Mouse (Mus musculus) neural tube, embryonic 12.5 days (tissue): ENCODE measurements around the gene Brca1. TPM values are rescaled to one million over a fixed set of nuclear protein-coding genes. Genes with fewer than 3 reads are reported as not detected.
"Not testable (repeated sequence)": the region's sequence is repeated elsewhere in the genome, so short reads cannot be mapped to it uniquely, and the experiment has no call there.

ENCODE experiments used
- ATAC-seq: fragments of 200-750 bp; cut with Nextera tagmentation; 2 replicates; pipeline ENCODE4 v1.8.0; 2017; ENCODE audit warnings: low read depth, mild to moderate bottlenecking, moderate TSS enrichment, moderate library complexity; ENCODE audit not compliant: low FRiP score
- H3K27ac ChIP-seq: fragments of 300-500 bp; sonication (generic); 2 replicates; pipeline ENCODE4 v1.5.1; 2016
- H3K27me3 ChIP-seq: fragments of 300-500 bp; sonication (generic); replicated peaks from 2 replicates; pipeline ENCODE4 v1.6.1; 2016; ENCODE audit warnings: mild to moderate bottlenecking
- H3K36me3 ChIP-seq: fragments of 300-500 bp; sonication (generic); 2 replicates; pipeline ENCODE4 v1.6.1; 2016; ENCODE audit warnings: mild to moderate bottlenecking
- H3K4me1 ChIP-seq: fragments of 300-500 bp; sonication (generic); 2 replicates; pipeline ENCODE4 v1.6.1; 2016
- H3K4me2 ChIP-seq: fragments of 300-500 bp; sonication (generic); replicated peaks from 2 replicates; pipeline ENCODE4 v1.6.1; 2016; ENCODE audit warnings: mild to moderate bottlenecking
- H3K4me3 ChIP-seq: fragments of 300-500 bp; sonication (generic); 2 replicates; pipeline ENCODE4 v1.5.1; 2016
- H3K9ac ChIP-seq: fragments of 300-500 bp; sonication (generic); 2 replicates; pipeline ENCODE4 v1.6.1; 2016; ENCODE audit warnings: mild to moderate bottlenecking
- H3K9me3 ChIP-seq: fragments of 300-500 bp; sonication (generic); 2 replicates; pipeline ENCODE4 v1.6.1; 2016; ENCODE audit warnings: mild to moderate bottlenecking
- WGBS: fragments of 180-500 bp; shearing (Covaris S2); methylation state at CpG from one replicate; pipeline ENCODE4 v1.1.7; 2016; 5-methylcytosine and 5-hydroxymethylcytosine counted together
- polyA plus RNA-seq: library from polyadenylated mRNA; unstranded; fragments of >200 nt; fragmentation: Nextera tagmentation; extraction: Ambion mirVana; gene quantifications from 2 replicates; pipeline ENCODE4 v1.2.1, GENCODE M21; 2016

Brca1 gene
- polyA plus RNA-seq, 1 experiment from 2014 or later, result 10.0 TPM

DNA sequence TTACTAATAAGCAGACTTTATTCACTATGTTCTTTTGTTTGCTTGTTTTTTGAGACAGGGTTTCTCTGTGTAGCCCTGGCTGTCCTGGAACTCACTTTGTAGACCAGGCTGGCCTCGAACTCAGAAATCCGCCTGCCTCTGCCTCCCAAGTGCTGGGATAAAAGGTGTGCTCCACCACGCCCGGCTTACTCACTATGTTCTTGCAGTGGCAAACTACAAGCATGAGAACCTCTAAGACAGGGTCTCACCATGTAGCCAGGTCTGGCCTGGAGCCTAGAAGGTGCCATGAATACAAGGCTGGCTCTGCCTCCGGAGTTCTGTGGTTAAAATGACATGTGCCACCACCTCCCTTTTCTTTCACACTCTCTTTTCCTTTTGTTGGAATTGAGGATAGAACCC, 85.2 kb downstream of the Brca1 start:
- peak overlapping the region; percentile 90 for H3K4me2 ChIP-seq
- H3K9me3 ChIP-seq, H3K27me3 ChIP-seq, H3K27ac ChIP-seq, H3K9ac ChIP-seq, ATAC-seq: not testable (repeated sequence)
- peaks cover 23% of the 10 kb centered on the region for H3K36me3 ChIP-seq
- H3K4me3 ChIP-seq, result peak overlapping the region; percentile 85
- H3K4me1 ChIP-seq, result peaks cover 62% of the 10 kb centered on the region
- WGBS, result 68% methylated on average over 5 of the region's 5 CpGs

DNA sequence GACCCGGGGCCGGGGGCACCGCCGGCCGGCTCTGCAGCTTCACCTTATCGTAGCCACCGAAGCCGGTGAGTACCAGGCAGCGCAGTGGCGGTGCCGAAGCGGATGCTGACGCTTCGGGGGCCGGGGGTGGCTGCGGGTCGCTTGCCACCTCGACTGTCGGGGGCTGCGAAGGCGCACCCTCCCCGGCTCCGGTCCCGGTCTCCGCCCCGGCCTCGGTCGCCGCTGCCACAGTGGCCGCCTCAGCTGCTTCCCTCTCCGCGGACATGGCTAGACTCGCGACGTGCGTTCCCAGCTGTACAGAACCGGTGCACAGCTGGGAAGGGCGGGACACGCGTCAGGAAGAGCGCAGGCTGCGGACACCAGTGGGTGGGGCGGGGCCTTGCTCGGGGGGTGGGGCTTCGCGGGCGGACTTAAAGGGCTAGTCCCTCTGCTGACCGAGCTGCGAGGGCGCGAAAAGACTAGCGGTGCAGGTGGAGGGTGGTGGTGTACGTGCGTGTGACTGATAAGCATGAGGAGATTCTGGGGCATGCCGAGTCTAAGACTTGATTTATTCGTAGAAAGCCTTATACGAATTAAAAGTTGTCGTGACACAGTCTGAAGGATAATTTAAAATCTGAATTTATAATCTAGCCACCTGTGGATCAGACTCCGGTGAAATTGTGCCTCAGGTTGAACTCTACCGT, 85.7 kb downstream of the Brca1 start, which contains the start of gene Vat1:
TSS of gene Vat1 (minus strand) at position 362 of the 683 bp plus-strand sequence.
- H3K4me2 ChIP-seq, result peak within 1 kb of the TSS; percentile 90
- H3K27ac ChIP-seq, result peak within 1 kb of the TSS; percentile 66
- H3K36me3 ChIP-seq, result peaks cover 23% of the 10 kb centered on the region
- H3K9me3 ChIP-seq, result no peaks in the 10 kb centered on the region
- peaks cover 57% of the 10 kb centered on the region for H3K4me1 ChIP-seq
- H3K27me3 ChIP-seq, result no peaks in the 10 kb centered on the region
- 2% methylated on average over 60 of the region's 60 CpGs for WGBS
- H3K9ac ChIP-seq, result peak within 1 kb of the TSS; percentile 78
- H3K4me3 ChIP-seq, result peak within 1 kb of the TSS; percentile 85
- ATAC-seq, result peak; percentile 60; the same call in 1 of the 2 replicates

DNA sequence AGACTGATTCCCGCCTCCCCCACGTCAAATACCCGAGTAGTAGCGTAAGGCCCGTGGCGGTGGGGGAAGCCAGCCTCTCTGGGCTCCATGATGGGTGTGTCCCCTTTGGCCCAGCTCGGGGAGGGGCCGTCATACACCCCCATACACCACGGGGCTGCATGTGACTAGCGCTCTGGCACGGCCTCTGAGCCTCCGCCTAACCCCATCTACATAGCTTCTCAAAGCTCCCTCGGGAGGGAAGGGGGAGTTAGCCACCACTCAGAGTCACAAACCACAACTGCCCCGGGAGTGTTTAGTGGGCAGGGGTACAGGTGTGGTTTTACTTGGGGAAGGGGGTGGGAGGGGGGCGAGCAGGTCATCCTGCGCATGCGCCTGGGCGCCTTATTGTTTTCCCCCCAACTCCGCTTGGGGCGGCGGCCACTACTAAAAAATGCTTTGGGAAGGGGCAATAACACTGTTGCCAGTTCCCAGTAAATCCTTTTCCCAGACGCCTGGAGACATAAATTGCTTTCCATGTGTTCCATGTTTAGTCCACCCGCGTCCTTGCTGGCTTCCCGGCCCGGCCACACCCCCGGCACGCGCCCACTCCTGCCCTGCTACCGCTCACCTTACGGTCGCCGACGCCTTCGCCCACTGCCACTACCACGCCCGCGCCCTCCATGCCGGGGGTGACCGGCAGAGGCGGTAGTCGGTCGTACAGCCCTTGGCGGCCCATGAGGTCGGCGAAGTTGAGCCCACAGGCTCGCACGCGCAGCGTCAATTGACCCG, 86.5 kb downstream of the Brca1 start:
- no peaks in the 10 kb centered on the region for H3K9me3 ChIP-seq
- under 1% methylated on average over 51 of the region's 51 CpGs for WGBS
- no peaks in the 10 kb centered on the region for H3K27me3 ChIP-seq
- H3K4me1 ChIP-seq, result peaks cover 54% of the 10 kb centered on the region
- peaks cover 24% of the 10 kb centered on the region for H3K36me3 ChIP-seq
- H3K27ac ChIP-seq, result peak overlapping the region; percentile 66
- peak; percentile 25 for ATAC-seq
- peak overlapping the region; percentile 85 for H3K4me3 ChIP-seq
- peak overlapping the region; percentile 78 for H3K9ac ChIP-seq
- peak overlapping the region; percentile 90 for H3K4me2 ChIP-seq

DNA sequence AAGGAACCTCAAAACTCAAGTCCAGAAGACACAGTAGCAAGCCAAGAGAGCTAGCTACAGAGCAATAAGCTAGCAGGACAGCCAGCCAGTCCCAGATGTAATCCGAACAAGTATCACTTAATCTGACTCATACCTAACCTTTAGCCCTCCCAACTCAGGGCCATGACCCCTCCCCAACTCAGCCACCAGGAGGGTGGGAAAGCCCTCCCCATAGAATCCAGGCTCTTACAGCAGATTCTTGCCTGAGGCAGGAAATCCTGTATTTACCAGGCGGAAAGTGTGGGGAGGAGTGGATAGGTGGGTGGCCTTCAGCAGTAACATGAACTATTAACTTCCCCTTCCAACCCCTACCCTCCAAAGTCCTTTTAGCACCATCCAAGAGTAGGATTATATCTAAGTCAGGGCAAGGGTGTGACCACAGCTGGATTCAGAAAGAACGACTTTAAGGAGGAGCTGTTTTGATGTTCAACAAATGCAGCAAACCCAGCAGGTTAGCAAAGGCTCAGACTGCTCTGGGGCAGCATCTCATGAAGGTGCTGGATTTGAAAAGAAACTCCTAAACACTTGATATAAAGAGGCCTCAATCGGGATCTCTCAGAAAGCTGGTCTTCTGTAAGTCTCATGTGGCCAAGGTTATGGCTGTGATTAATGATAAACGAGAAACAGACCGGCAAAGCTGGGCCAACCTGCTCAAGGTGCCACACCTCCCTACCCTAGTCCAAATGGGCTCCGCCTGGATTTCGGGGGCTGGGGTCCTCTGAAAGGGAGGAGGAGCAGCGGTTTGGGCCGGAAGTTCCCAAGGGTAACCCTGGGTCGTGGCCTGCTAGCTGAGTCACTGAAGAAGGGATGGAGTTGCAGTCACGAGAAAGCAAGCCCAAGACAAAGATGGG, 87.3 kb downstream of the Brca1 start, which contains the start of gene Rnd2:
TSS of gene Rnd2 (plus strand) at position 789 of the 890 bp plus-strand sequence.
- Histone ChIP-seq H3K27me3 (no peaks in the 10 kb centered on the region), H3K9me3 (no peaks in the 10 kb centered on the region), H3K36me3 (peaks cover 32% of the 10 kb centered on the region), H3K4me2 (peak within 1 kb of the TSS; percentile 90), H3K9ac (peak within 1 kb of the TSS; percentile 78), H3K27ac (peak within 1 kb of the TSS; percentile 66), H3K4me1 (peaks cover 49% of the 10 kb centered on the region), H3K4me3 (peak within 1 kb of the TSS; percentile 85)
- no peak for ATAC-seq
- 16% methylated on average over 12 of the region's 12 CpGs for WGBS

DNA sequence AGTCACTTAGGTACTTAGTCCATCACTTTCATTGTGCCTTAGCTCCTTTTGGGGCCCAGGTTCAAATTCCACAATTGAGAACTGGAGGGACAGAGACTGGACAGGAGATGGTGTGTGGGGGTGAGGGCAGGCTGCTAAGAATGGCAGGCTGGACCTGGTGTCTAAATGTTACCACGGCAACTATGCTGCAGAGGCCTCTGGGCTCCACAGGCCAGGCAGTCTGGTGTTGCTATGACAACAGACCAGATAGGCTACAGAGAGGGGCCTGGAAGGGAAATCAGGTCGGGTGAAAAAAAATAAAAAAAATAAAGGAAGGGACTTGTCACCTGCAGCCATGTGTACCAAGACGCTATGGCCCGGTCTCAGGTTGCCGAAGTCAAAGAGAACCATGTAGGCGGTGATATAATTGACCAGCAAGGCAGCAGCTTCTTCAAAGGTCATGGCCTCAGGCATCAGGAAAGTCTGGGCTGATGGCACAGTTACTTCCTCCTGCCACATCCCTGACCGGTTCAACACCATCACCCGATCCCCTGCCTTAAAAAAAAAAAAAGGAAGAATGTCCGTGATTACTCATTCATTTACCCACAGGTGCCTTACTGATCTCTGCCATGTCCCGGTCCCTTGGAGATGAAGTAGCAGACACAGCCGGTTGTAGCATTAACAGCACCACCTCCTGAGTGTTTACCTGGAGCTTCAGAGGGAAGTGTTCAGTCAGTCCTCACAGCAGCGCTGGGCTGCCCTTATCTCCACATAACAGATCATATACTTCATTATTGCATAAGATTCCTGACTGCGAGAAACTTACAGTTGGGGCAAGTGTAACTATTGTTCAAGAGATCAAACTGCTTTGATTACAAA, 88.9 kb downstream of the Brca1 start:
- peaks cover 41% of the 10 kb centered on the region for H3K4me1 ChIP-seq
- WGBS, result 36% methylated on average over 13 of the region's 13 CpGs
- no peaks in the 10 kb centered on the region for H3K27me3 ChIP-seq
- H3K4me2 ChIP-seq, result peak overlapping the region; percentile 90
- peaks cover 49% of the 10 kb centered on the region for H3K36me3 ChIP-seq
- no peak overlapping the region for H3K27ac ChIP-seq
- ATAC-seq, result no peak
- H3K9ac ChIP-seq, result no peak overlapping the region
- no peaks in the 10 kb centered on the region for H3K9me3 ChIP-seq
- H3K4me3 ChIP-seq, result no peak overlapping the region

- no peaks in the 10 kb centered on the region for H3K27me3 ChIP-seq
- 69% methylated on average over 14 of the region's 14 CpGs for WGBS
- H3K9me3 ChIP-seq, result no peaks in the 10 kb centered on the region
- H3K4me1 ChIP-seq, result peaks cover 38% of the 10 kb centered on the region
- no peak for ATAC-seq
- no peak overlapping the region for H3K9ac ChIP-seq
- H3K36me3 ChIP-seq, result peaks cover 55% of the 10 kb centered on the region
- peak overlapping the region; percentile 90; the same call in 1 of the 2 replicates for H3K4me2 ChIP-seq
- H3K27ac ChIP-seq, result no peak overlapping the region
- no peak overlapping the region for H3K4me3 ChIP-seq
Measured at GRCm38 (mm10) chr11:101462141-101462540, 89.6 kb downstream of the Brca1 start.

- Histone ChIP-seq H3K4me2 (no peak overlapping the region), H3K9me3 (no peaks in the 10 kb centered on the region), H3K27me3 (no peaks in the 10 kb centered on the region), H3K27ac (no peak overlapping the region), H3K9ac (no peak overlapping the region), H3K36me3 (peaks cover 55% of the 10 kb centered on the region), H3K4me3 (no peak overlapping the region), H3K4me1 (peaks cover 33% of the 10 kb centered on the region)
- 90% methylated on average over 15 of the region's 15 CpGs for WGBS
- ATAC-seq, result no peak
Measured at GRCm38 (mm10) chr11:101460321-101460720, 91.4 kb downstream of the Brca1 start.

DNA sequence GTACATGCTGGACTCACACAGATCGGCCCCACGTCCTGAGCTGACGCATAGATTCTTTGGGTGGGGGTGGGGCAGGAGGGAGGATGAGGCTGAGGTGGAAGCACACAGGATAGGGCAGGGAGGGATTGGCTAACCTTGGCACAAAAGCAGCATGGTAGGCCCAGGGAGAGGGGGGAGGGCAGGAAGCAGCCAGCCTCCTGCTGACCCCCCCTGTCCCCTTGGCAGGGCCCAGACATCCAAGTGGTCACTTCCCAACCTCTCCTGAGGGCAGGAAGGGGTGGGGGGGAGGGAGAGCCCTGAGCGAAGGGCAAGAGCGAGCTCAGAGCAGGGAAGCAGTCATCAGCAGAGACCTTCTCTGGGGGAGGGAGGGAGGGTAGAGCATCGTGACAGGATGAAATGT, 92.0 kb downstream of the Brca1 start:
- Histone ChIP-seq H3K9me3 (no peaks in the 10 kb centered on the region), H3K4me1 (peaks cover 30% of the 10 kb centered on the region), H3K27me3 (no peaks in the 10 kb centered on the region), H3K27ac (no peak overlapping the region), H3K4me3 (no peak overlapping the region), H3K9ac (no peak overlapping the region), H3K36me3 (peaks cover 55% of the 10 kb centered on the region), H3K4me2 (no peak overlapping the region)
- WGBS, result 54% methylated on average over 6 of the region's 6 CpGs
- no peak for ATAC-seq

- H3K27me3 ChIP-seq, result no peaks in the 10 kb centered on the region
- peaks cover 55% of the 10 kb centered on the region for H3K36me3 ChIP-seq
- no peak overlapping the region for H3K9ac ChIP-seq
- no peak overlapping the region for H3K4me2 ChIP-seq
- no peak overlapping the region for H3K27ac ChIP-seq
- H3K4me1 ChIP-seq, result peaks cover 19% of the 10 kb centered on the region
- H3K9me3 ChIP-seq, result no peaks in the 10 kb centered on the region
- 80% methylated on average over 12 of the region's 12 CpGs for WGBS
- no peak for ATAC-seq
- H3K4me3 ChIP-seq, result no peak overlapping the region
Measured at GRCm38 (mm10) chr11:101458217-101458616, 93.5 kb downstream of the Brca1 start.

GRCm38 (mm10) chr11:101457631-101458030, 94.1 kb downstream of the Brca1 start:
- H3K27me3 ChIP-seq, result no peaks in the 10 kb centered on the region
- no peaks in the 10 kb centered on the region for H3K9me3 ChIP-seq
- no peak overlapping the region for H3K4me2 ChIP-seq
- ATAC-seq, result no peak
- 89% methylated on average over 9 of the region's 9 CpGs for WGBS
- H3K27ac ChIP-seq, result no peak overlapping the region
- peaks cover 54% of the 10 kb centered on the region for H3K36me3 ChIP-seq
- no peak overlapping the region for H3K4me3 ChIP-seq
- no peak overlapping the region for H3K9ac ChIP-seq
- peaks cover 14% of the 10 kb centered on the region for H3K4me1 ChIP-seq

DNA sequence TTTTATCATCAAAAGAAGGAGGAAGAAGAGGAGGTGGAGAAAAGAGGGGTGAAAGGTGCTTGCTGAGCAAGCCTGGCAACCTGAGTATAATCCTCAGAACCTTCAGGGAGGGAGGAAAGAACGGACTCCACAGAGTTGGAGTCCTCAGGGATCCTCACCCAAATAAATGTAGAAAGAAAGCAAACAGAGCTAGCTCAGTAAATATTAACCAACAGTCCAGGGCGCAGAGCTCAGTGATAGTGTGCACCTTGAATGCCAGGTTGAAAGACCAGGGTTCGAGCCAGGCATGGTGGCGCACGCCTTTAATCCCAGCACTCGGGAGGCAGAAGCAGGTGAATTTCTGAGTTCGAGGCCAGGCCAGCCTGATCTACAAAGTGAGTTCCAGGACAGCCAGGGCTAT, 96.1 kb downstream of the Brca1 start:
- Histone ChIP-seq H3K4me2 (no peak overlapping the region), H3K27me3 (no peaks in the 10 kb centered on the region), H3K9me3 (no peaks in the 10 kb centered on the region), H3K9ac (no peak overlapping the region), H3K36me3 (peaks cover 35% of the 10 kb centered on the region), H3K27ac (no peak overlapping the region), H3K4me1 (peaks cover 7% of the 10 kb centered on the region), H3K4me3 (no peak overlapping the region)
- no peak for ATAC-seq
- WGBS, result 88% methylated on average over 7 of the region's 7 CpGs
